Mouse (Mus musculus) hindbrain, postnatal 0 days (tissue): ENCODE data around the gene Anapc10. TPM values are rescaled to one million over a fixed set of nuclear protein-coding genes. Genes with fewer than 3 reads are reported as not detected.
"Not testable (repeated sequence)": the region's sequence is repeated elsewhere in the genome, so short reads cannot be mapped to it uniquely, and the experiment has no call there.

Experiments used
- ATAC-seq: fragments of 200-750 bp; cut with Nextera tagmentation; 2 replicates; pipeline ENCODE4 v1.8.0; 2017; ENCODE audit warnings: mild to moderate bottlenecking, moderate TSS enrichment, moderate library complexity
- DNase-seq: peaks from one replicate; pipeline ENCODE4 v3.0.0-alpha.2; 2015; ENCODE audit warnings: low spot score
- H3K27ac ChIP-seq: fragments of 300-500 bp; sonication (generic); 2 replicates; pipeline ENCODE4 v1.5.1; 2014; ENCODE audit warnings: mild to moderate bottlenecking
- H3K27me3 ChIP-seq: fragments of 300-500 bp; sonication (generic); 2 replicates; pipeline ENCODE4 v1.6.1; 2014; ENCODE audit warnings: low read length, mixed read lengths; ENCODE audit not compliant: insufficient read depth
- H3K36me3 ChIP-seq: fragments of 300-500 bp; sonication (generic); 2 replicates; pipeline ENCODE4 v1.6.1; 2014; ENCODE audit warnings: low read length, mixed read lengths; ENCODE audit not compliant: insufficient read depth
- H3K4me1 ChIP-seq: fragments of 300-500 bp; sonication (generic); 2 replicates; pipeline ENCODE4 v1.6.1; 2014; ENCODE audit warnings: antibody characterized with exemption, low read length, mixed read lengths; ENCODE audit not compliant: insufficient read depth
- H3K4me2 ChIP-seq: fragments of 300-500 bp; sonication (generic); 2 replicates; pipeline ENCODE4 v1.6.1; 2014; ENCODE audit warnings: low read depth, mild to moderate bottlenecking, low read length, moderate library complexity, mixed read lengths
- H3K4me3 ChIP-seq: fragments of 300-500 bp; sonication (generic); 2 replicates; pipeline ENCODE4 v1.5.1; 2014; ENCODE audit warnings: low read length
- H3K9ac ChIP-seq: fragments of 300-500 bp; sonication (generic); replicated peaks from 2 replicates; pipeline ENCODE4 v1.6.1; 2014; ENCODE audit warnings: mild to moderate bottlenecking, low read length, moderate library complexity, mixed read lengths
- H3K9me3 ChIP-seq: fragments of 300-500 bp; sonication (generic); 2 replicates; pipeline ENCODE4 v1.6.1; 2016; ENCODE audit warnings: low read length, mixed read lengths
- CTCF ChIP-seq: IDR thresholded peaks from 2 replicates; pipeline ENCODE4 v1.5.1; 2016; ENCODE audit warnings: antibody characterized with exemption, control low read depth, low read depth
- WGBS: fragments of 180-500 bp; shearing (Covaris S2); extraction: QIAGEN DNeasy Blood & Tissue Kit; methylation state at CpG from one replicate; pipeline ENCODE4 v1.1.7; 2014; 5-methylcytosine and 5-hydroxymethylcytosine counted together
- polyA plus RNA-seq: library from polyadenylated mRNA; unstranded; fragments of >200 nt; fragmentation: Nextera tagmentation; extraction: Ambion mirVana; gene quantifications from 2 replicates; pipeline ENCODE4 v1.2.1, GENCODE M21; 2015
- total RNA-seq: library from RNA; depleted of rRNA; stranded (reverse); fragments of >200 nt; gene quantifications from 2 replicates; pipeline ENCODE4 v1.2.3, GENCODE M21; 2014

Gene Anapc10
- total and polyA plus RNA-seq, 2 experiments from 2014 or later = 5.4 to 40.7 TPM

DNA sequence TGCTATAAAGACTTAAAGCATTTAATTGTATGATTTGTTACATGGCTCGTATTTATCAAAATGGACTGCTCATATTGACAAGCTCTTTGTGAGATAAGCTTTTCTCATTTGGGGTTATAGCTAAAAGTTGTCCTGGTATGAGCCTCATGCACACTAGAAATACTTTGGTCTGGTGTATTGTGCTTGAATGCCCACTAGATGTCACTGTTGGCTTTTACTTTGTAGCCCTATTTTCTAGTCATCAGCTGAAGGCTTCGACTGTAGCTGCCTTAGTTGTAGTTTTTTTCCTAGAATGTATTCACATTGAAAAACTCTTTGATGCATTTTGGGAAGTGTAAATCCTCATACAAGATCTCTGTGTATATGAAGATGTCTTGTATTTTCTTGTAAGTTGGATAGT is 22.7 kb downstream of the Anapc10 start:
- peak; percentile 82 for DNase-seq
- peak; percentile 80 for ATAC-seq

DNA sequence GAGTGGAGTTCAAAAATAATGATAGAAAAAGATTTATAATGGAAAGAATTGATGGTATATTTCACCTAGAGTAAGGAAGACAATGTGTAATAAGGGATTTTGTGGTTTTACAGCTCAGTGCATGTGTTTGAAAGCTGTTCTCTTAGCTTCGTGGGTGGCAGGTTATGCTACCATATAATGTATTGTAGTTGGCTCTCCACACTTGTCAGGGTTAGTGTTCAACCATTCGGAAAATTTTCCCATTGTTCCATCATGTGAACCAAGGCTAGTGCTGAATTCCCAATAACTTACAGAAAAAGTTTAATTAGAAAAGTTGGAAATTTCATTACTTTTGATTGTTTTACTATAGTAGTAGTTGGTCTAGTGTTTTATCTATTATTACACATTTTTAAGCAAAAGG is 36.6 kb downstream of the Anapc10 start:
- Histone ChIP-seq H3K27me3 (no peaks in the 10 kb centered on the region), H3K4me1 (no peaks in the 10 kb centered on the region; the same call in 1 of the 2 replicates), H3K27ac (no peak overlapping the region), H3K4me3 (no peak overlapping the region), H3K4me2 (no peak overlapping the region), H3K9me3 (no peaks in the 10 kb centered on the region), H3K9ac (no peak overlapping the region), H3K36me3 (no peaks in the 10 kb centered on the region)
- WGBS = 18% methylated on average over 2 of the region's 2 CpGs
- TF ChIP-seq CTCF = no peak
- peak; percentile 6 for DNase-seq
- ATAC-seq = no peak

More for the DNA sequence above, 22.7 kb downstream of the Anapc10 start:
- Histone ChIP-seq H3K27me3 (no peaks in the 10 kb centered on the region), H3K27ac (no peak overlapping the region), H3K36me3 (peaks cover 4% of the 10 kb centered on the region; the same call in 1 of the 2 replicates), H3K4me2 (no peak overlapping the region), H3K4me1 (no peaks in the 10 kb centered on the region), H3K9ac (no peak overlapping the region), H3K9me3 (no peaks in the 10 kb centered on the region), H3K4me3 (no peak overlapping the region)
- WGBS = 11% methylated on average over 2 of the region's 2 CpGs
- TF ChIP-seq CTCF = peak; percentile 85

DNA sequence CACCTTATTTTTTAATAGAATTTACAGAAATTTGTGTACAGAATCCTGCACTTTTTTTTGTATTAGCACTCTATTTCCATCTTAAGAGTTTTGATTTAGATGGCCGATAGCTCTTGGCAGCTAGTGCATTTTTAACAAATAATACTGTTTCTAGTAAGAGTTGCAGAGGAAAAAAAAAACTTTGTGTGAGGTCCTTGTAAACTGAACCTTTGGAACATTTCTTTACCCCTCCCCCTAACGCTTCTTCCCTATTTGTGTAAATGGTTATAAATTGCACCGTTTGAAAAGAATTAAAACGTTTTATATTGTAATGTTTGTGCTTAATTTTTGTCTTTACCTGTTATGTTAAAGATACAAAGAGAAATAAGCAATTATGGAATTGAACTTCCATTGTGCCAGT is 37.0 kb downstream of the Anapc10 start:
- H3K4me2 ChIP-seq = no peak overlapping the region
- no peak overlapping the region for H3K4me3 ChIP-seq
- H3K9me3 ChIP-seq = no peaks in the 10 kb centered on the region
- H3K27ac ChIP-seq = no peak overlapping the region
- no peak for DNase-seq
- no peak for TF ChIP-seq CTCF
- H3K36me3 ChIP-seq = no peaks in the 10 kb centered on the region
- no peak for ATAC-seq
- no peak overlapping the region for H3K9ac ChIP-seq
- H3K4me1 ChIP-seq = no peaks in the 10 kb centered on the region; the same call in 1 of the 2 replicates
- no peaks in the 10 kb centered on the region for H3K27me3 ChIP-seq
- 60% methylated on average over 4 of the region's 4 CpGs for WGBS

DNA sequence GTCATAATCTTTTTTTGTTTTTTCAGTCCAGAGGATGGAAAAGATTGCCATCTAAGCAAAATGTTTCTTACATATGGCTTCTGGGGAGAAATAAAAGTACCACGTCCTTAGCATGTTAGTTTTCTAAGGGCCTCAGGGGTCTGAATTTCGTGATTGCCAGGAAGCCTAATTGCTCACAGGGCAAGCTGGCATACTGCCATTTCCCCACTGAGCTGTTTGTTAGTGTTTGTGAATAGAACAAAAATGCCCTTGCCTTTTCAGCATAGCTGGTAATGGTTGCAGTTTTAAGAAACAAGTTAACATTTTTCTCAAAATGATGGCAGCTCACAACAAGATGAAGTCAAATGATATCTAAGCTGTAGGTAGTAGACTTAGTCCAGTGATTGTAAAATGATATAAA is 38.7 kb downstream of the Anapc10 start:
- Histone ChIP-seq H3K4me3 (no peak overlapping the region), H3K27ac (no peak overlapping the region), H3K27me3 (no peaks in the 10 kb centered on the region), H3K36me3 (no peaks in the 10 kb centered on the region), H3K9ac (no peak overlapping the region), H3K9me3 (no peaks in the 10 kb centered on the region), H3K4me1 (no peaks in the 10 kb centered on the region; the same call in 1 of the 2 replicates), H3K4me2 (no peak overlapping the region)
- peak; percentile 84 for DNase-seq
- no peak for TF ChIP-seq CTCF
- ATAC-seq = no peak
- 13% methylated on average over 2 of the region's 2 CpGs for WGBS

DNA sequence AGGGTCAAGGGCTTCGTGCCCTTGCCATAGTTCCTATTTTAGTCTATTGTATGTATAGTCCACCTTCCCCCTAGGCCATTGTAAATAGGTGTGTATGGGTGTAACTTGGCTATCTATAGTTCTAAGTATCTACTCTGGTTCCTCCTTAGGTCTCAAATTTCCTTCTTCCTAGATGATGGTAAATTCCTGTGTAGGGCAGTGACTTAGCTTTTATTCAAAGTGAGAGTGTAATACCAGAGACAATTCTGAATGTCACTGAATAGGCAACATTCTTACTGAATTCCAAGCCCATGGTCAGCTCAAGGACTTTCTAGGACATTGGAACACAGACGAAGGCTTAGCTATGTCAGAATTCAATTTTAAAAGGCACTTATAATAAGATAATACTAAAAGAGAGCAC is 83.3 kb downstream of the Anapc10 start:
- not testable (repeated sequence) for H3K9me3 ChIP-seq, H3K4me1 ChIP-seq, H3K9ac ChIP-seq, H3K27ac ChIP-seq, ATAC-seq, H3K4me2 ChIP-seq, DNase-seq, H3K36me3 ChIP-seq, H3K4me3 ChIP-seq, H3K27me3 ChIP-seq
- WGBS = 83% methylated on average over 2 of the region's 2 CpGs

DNA sequence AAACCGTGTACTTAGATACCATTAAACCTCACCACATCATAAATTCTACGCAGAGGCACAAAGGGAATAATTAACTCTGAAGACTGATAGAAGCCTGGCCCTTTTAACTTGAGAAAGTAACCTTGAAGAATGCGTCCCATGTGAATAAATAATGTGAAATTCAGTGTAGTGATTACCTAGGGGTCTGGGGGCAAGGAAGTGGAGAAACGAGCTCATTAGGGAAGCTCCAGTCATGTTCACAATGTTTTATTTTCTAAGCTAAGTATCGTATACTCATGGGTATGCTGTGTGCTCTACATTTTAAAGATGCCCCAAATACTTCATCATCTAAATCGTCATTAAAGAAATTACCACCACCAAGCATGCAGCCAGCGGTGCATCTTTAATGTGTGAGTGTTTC is 85.1 kb downstream of the Anapc10 start:
- Histone ChIP-seq H3K4me2 (no peak overlapping the region), H3K4me3 (no peak overlapping the region), H3K4me1 (no peaks in the 10 kb centered on the region), H3K27me3 (no peaks in the 10 kb centered on the region), H3K9ac (no peak overlapping the region), H3K36me3 (no peaks in the 10 kb centered on the region), H3K9me3 (no peaks in the 10 kb centered on the region), H3K27ac (no peak overlapping the region)
- TF ChIP-seq CTCF = no peak
- ATAC-seq (no peak), DNase-seq (no peak)
- WGBS = 81% methylated on average over 7 of the region's 7 CpGs

DNA sequence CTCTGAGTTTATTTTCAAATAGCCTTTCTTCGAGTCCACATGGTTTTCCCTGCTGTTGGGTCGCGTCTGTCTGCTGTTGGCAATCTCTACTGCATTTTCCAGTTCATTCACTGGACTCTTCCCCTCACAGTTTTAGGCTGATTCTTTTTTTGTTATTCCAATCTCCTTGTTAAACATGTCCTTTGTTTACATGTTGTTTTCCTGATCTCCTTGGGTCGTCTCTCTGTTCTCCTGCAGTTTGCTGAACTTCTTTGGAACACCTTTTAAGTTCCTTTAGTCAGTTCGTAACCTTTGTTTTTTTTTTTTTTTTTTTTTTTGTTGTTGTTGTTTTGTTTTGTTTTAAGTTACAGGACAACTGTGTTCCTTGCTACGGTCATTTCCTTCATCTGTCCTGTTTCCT is 92.9 kb downstream of the Anapc10 start:
- no peaks in the 10 kb centered on the region for H3K36me3 ChIP-seq
- H3K27ac ChIP-seq = no peak overlapping the region
- 82% methylated on average over 6 of the region's 6 CpGs for WGBS
- H3K9me3 ChIP-seq = no peaks in the 10 kb centered on the region
- DNase-seq (no peak), ATAC-seq (no peak)
- no peak overlapping the region for H3K9ac ChIP-seq
- no peak overlapping the region for H3K4me2 ChIP-seq
- H3K4me3 ChIP-seq = no peak overlapping the region
- no peaks in the 10 kb centered on the region for H3K4me1 ChIP-seq
- TF ChIP-seq CTCF = no peak
- H3K27me3 ChIP-seq = no peaks in the 10 kb centered on the region
